ENCODE assay signal across 15 mouse cellular contexts in genomic region chr9:21537009-21537408, GRCm38 (mm10).
"Had no signal": no experiment of that assay in that cellular context is flagged by ENCODE, and none has a peak within 500 bp of the region (broad histone marks: within the 10 kb centered on the region; RNA-seq: fewer than 3 reads in every experiment).

No protein-coding gene starts in this region.

- ATAC-seq: midbrain, embryonic 13.5 days; midbrain, embryonic 16.5 days had no signal

- H3K27ac ChIP-seq: liver, embryonic 13.5 days; liver, embryonic 15.5 days; macrophage; midbrain, embryonic 10.5 days; midbrain, embryonic 13.5 days; neural tube, embryonic 12.5 days had no signal

- H3K9me3 ChIP-seq: liver, embryonic 13.5 days; liver, embryonic 15.5 days; midbrain, embryonic 10.5 days; midbrain, embryonic 13.5 days; neural tube, embryonic 12.5 days had no signal

- DNase-seq: liver, embryonic 13.5 days; lung, adult 18-20 months; lung, embryonic 14.5 days; lung, postnatal 14 days; lung, postnatal 36 days; right cerebral cortex, postnatal 14 days; thymus, adult 18-20 months; thymus, postnatal 14 days; thymus, postnatal 36 days had no signal

- H3K27me3 ChIP-seq: liver, embryonic 13.5 days; liver, embryonic 15.5 days; midbrain, embryonic 13.5 days; neural tube, embryonic 12.5 days had no signal

- H3K36me3 ChIP-seq: liver, embryonic 13.5 days; liver, embryonic 15.5 days; midbrain, embryonic 13.5 days had no signal

- H3K4me2 ChIP-seq: liver, embryonic 13.5 days; liver, embryonic 15.5 days; lung, embryonic 14.5 days; midbrain, embryonic 13.5 days; neural tube, embryonic 12.5 days had no signal

- H3K4me1 ChIP-seq: midbrain, embryonic 10.5 days; midbrain, embryonic 13.5 days; neural tube, embryonic 12.5 days had no signal

- H3K9ac ChIP-seq: liver, embryonic 13.5 days; liver, embryonic 15.5 days; lung, embryonic 14.5 days; midbrain, embryonic 13.5 days; neural tube, embryonic 12.5 days had no signal

- H3K4me3 ChIP-seq: liver, embryonic 13.5 days; liver, embryonic 15.5 days; midbrain, embryonic 10.5 days; midbrain, embryonic 13.5 days; neural tube, embryonic 12.5 days had no signal
